Mouse (Mus musculus) ES-E14 (cell line): ENCODE measurements around the gene Atxn10.

Experiments used
- CHD2 ChIP-seq: IDR thresholded peaks from 2 replicates; pipeline ENCODE4 v1.6.1; 2014; ENCODE audit warnings: mild to moderate bottlenecking, low read depth, low read length, inconsistent platforms
- ZNF384 ChIP-seq: IDR thresholded peaks from 2 replicates; pipeline ENCODE4 v1.6.1; 2012; ENCODE audit warnings: low read depth, low read length, inconsistent platforms

DNA sequence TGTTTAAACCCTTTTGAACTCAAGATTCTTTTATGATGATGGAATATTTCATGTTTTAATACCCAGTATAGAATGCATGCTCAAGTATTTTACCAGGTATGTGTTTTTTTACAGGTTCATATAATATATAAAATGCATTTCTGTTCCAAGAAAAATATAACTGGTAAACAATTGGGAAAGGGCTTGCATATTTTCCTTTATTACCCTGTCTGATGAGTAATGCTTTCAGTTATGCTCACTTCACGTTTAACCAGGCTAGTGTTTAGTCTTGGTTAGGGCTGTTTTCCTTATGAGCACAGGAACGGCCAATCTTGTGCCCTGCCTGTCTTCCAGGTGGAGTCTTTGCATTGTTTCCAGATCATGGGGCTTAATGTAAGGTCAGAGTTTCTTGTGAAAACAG lies 84.6 kb downstream of the Atxn10 start:
- TF ChIP-seq CHD2 (no peak), ZNF384 (no peak)
